Mouse (Mus musculus) liver, embryonic 15.5 days (tissue): Measurements from ENCODE around the gene Socs3. TPM values are rescaled to one million over a fixed set of nuclear protein-coding genes. Genes with fewer than 3 reads are reported as not detected.
A peak's percentile ranks its signal among the peaks of the same experiment; 100 is the strongest.

Experiments used
- ATAC-seq: fragments of 200-750 bp; cut with Nextera tagmentation; 2 replicates; pipeline ENCODE4 v1.8.0; 2017; ENCODE audit warnings: moderate number of reproducible peaks, mild to moderate bottlenecking, moderate library complexity; ENCODE audit not compliant: insufficient read depth
- H3K27ac ChIP-seq: fragments of 300-500 bp; sonication (generic); replicated peaks from 2 replicates; pipeline ENCODE4 v1.5.1; 2015; ENCODE audit warnings: mild to moderate bottlenecking, inconsistent platforms
- H3K27me3 ChIP-seq: fragments of 300-500 bp; sonication (generic); 2 replicates; pipeline ENCODE4 v1.6.1; 2015; ENCODE audit warnings: mild to moderate bottlenecking, inconsistent platforms
- H3K36me3 ChIP-seq: fragments of 300-500 bp; sonication (generic); replicated peaks from 2 replicates; pipeline ENCODE4 v1.6.1; 2015; ENCODE audit warnings: moderate library complexity, mild to moderate bottlenecking, inconsistent platforms
- H3K4me1 ChIP-seq: fragments of 300-500 bp; sonication (generic); replicated peaks from 2 replicates; pipeline ENCODE4 v1.6.1; 2015; ENCODE audit warnings: inconsistent platforms
- H3K4me2 ChIP-seq: fragments of 300-500 bp; sonication (generic); 2 replicates; pipeline ENCODE4 v1.6.1; 2015; ENCODE audit warnings: moderate library complexity, mild to moderate bottlenecking, inconsistent platforms
- H3K4me3 ChIP-seq: fragments of 300-500 bp; sonication (generic); replicated peaks from 2 replicates; pipeline ENCODE4 v1.5.1; 2015; ENCODE audit warnings: mild to moderate bottlenecking, inconsistent platforms
- H3K9ac ChIP-seq: fragments of 300-500 bp; sonication (generic); 2 replicates; pipeline ENCODE4 v1.6.1; 2015; ENCODE audit warnings: moderate library complexity, mild to moderate bottlenecking, inconsistent platforms
- H3K9me3 ChIP-seq: fragments of 300-500 bp; sonication (generic); replicated peaks from 2 replicates; pipeline ENCODE4 v1.6.1; 2016; ENCODE audit warnings: inconsistent platforms
- WGBS: fragments of 180-500 bp; shearing (Covaris S2); methylation state at CpG from one replicate; pipeline ENCODE4 v1.1.7; 2015; ENCODE audit warnings: mixed read lengths; ENCODE audit not compliant: insufficient replicate concordance; 5-methylcytosine and 5-hydroxymethylcytosine counted together
- polyA plus RNA-seq: library from polyadenylated mRNA; unstranded; fragments of >200 nt; fragmentation: Nextera tagmentation; extraction: Ambion mirVana; gene quantifications from 2 replicates; pipeline ENCODE4 v1.2.1, GENCODE M21; 2015

Socs3 gene
- polyA plus RNA-seq, 1 experiment from 2014 or later = 7.5 TPM

DNA sequence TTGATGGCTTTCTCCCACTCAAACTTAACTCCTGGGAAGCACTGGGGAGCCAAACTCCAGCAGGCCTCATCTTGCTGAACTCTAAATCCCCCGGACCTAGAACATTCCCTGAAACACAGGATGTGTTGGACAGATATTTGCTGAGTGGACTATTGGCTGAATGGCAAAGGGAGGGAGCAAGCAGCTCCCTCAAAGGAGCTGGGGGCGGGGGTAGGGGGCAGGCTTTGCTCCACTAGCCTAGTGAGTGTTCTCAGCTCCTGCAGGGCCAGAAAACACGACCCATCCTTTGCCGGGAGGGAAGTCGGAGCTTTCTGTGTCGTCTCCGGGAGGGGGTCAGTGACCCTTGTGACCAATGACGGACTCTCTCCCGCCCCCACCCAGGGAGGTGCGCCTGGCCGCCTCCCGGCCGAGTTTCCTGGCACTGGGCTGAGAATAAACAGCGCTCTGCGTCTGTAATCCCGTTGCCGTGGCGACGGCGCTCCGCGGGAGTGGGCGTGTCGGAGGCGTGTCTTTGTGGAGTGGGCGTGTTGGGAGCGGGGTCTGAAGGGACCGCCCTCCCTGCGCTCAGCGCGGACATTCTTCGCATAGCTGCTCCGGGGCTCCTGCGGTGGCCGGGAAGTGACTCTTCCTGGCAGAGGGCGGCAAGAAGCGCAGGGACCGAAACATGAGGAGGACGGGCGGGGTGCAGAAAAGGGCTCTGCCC, 6.6 kb downstream of the Socs3 start:
- peaks cover 71% of the 10 kb centered on the region for H3K4me1 ChIP-seq
- peak overlapping the region; percentile 76 for H3K27ac ChIP-seq
- peaks cover 98% of the 10 kb centered on the region for H3K27me3 ChIP-seq
- H3K4me2 ChIP-seq = peak overlapping the region; percentile 76
- H3K36me3 ChIP-seq = peaks cover 23% of the 10 kb centered on the region
- peak overlapping the region; percentile 42 for H3K4me3 ChIP-seq
- no peaks in the 10 kb centered on the region for H3K9me3 ChIP-seq
- peak; percentile 77 for ATAC-seq
- 1% methylated on average over 40 of the region's 40 CpGs for WGBS
- peak overlapping the region; percentile 9; the same call in 1 of the 2 replicates for H3K9ac ChIP-seq

DNA sequence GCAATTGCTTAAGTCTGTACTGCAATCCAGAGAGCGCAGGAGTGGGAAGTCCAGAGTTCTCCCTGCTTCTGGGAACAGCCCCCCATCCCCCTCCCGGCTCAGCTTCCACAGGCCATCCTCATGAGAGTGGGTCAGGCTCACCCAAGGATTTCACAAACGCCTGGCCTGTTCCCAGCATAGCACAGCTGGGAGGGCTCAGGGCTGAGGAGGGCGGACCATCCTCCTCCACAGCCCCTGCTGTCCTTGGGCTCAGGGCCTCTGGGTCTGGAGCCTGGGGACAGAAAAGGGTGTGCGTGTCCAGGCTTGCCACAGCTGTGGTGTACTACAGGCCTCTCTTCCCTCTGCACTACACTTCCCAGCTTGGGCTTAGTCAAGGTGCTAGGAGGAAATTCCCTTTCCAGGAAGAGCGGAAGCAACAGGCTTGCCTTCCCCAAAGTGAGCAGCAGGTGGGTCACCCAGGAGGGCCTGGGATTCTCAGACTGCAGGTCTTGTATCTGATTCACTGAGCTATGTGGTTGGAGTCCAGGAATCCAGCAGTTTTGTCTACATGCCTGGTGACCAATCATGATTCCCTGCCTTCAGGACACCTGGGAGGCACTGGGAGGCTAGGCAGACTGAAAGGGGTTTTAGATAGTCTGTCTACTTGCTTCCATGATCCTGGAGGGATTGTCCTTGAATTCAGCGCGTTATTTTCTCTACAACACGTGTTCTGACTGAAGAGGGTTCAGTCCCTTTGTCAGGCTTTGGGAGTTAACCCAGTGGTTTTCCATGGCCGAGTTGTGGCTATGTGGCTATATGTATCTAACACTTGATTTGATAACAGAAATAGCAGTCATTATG, 7.4 kb downstream of the Socs3 start:
- Histone ChIP-seq H3K27me3 (peaks cover 98% of the 10 kb centered on the region), H3K4me2 (peak overlapping the region; percentile 3; the same call in 1 of the 2 replicates), H3K9ac (no peak overlapping the region), H3K4me3 (no peak overlapping the region), H3K4me1 (peaks cover 63% of the 10 kb centered on the region), H3K36me3 (peaks cover 18% of the 10 kb centered on the region), H3K27ac (peak overlapping the region; percentile 76), H3K9me3 (no peaks in the 10 kb centered on the region)
- WGBS = 50% methylated on average over 10 of the region's 10 CpGs
- peak; percentile 22; the same call in 1 of the 2 replicates for ATAC-seq

DNA sequence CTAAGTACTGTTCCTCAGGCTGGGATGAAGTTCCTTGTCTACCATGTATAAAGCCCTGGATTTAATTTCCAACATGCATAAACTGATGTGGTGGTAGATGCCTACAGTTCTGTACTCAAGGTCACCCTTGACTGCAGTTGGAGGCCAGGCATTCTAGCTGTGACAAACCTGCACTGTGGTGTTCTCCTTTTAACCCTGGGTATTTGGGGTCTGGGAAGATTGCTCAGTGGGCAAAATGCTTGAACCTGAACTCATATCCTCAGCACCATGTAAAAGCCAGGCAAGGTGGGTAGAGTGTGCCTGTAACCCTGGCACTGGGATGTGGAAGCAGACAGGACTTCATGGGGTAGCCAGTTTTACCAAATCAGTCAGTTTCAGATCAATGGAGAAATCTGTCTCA, 9.2 kb downstream of the Socs3 start:
- H3K9ac ChIP-seq = no peak overlapping the region
- no peaks in the 10 kb centered on the region for H3K9me3 ChIP-seq
- H3K4me3 ChIP-seq = no peak overlapping the region
- ATAC-seq = no peak
- peaks cover 46% of the 10 kb centered on the region for H3K4me1 ChIP-seq
- H3K27ac ChIP-seq = no peak overlapping the region
- H3K27me3 ChIP-seq = peaks cover 84% of the 10 kb centered on the region
- peaks cover 2% of the 10 kb centered on the region; the same call in 1 of the 2 replicates for H3K36me3 ChIP-seq
- H3K4me2 ChIP-seq = no peak overlapping the region

DNA sequence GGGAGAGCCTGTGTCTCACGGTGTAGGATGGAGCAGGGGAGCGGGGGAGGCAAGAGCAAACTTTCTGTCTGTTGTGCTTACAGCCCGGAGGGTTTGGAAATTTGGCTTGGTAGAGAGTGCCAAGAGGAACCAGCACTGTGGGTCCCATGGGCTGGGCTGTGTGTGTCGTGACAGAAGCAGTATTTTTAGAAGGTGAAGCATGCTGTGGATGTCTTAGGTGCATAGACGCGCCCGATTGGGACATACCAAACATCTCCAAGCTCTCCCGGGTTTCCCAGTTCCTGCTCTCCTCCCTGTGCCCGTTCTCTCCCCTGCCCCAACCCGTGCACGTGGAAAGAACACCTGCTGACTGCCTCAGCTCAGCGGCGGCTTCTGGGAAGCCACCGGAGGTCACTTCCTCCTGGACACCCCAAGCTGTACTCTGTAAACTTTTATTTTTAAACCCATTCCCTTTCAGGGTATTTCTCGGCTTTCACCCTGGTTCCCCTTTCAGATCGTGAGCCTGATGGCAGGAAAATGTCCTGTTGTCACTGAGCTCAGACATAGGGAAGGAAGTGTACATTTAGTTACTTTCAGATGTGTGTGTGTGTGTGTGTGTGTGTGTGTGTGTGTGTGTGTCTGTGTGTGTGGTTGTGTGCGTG, 10.0 kb downstream of the Socs3 start:
- WGBS = 14% methylated on average over 17 of the region's 17 CpGs
- Histone ChIP-seq H3K9me3 (no peaks in the 10 kb centered on the region), H3K4me1 (peaks cover 39% of the 10 kb centered on the region), H3K27me3 (peaks cover 77% of the 10 kb centered on the region), H3K27ac (0 out of 2 replicates have a peak overlapping the region, but pooled peaks have one; percentile 14), H3K9ac (no peak overlapping the region), H3K4me2 (peak overlapping the region; percentile 23; the same call in 1 of the 2 replicates), H3K4me3 (no peak overlapping the region), H3K36me3 (no peaks in the 10 kb centered on the region)
- no peak for ATAC-seq

DNA sequence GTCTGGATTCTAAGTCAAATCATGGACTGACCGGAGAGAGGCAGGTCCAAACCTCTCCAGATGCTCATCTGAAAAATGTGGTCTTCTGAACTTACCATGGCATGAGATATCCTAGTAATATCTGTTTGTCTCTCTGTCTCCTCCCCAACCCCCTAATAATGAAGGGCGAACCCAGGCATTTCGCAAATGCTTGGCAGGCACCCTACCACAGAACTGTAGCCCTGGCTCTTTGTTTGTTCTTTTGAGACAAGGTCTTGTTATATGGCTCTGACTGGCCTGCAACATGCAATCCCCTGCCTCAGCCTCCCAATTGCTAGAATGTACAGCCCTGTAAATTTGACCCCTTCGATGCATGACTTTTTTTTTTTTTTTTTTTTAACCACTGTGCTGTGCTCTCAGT, 10.7 kb downstream of the Socs3 start:
- H3K4me1 ChIP-seq = peaks cover 32% of the 10 kb centered on the region
- ATAC-seq = no peak
- H3K4me2 ChIP-seq = no peak overlapping the region
- H3K27me3 ChIP-seq = peaks cover 70% of the 10 kb centered on the region
- H3K27ac ChIP-seq = no peak overlapping the region
- no peaks in the 10 kb centered on the region for H3K36me3 ChIP-seq
- no peaks in the 10 kb centered on the region for H3K9me3 ChIP-seq
- no peak overlapping the region for H3K4me3 ChIP-seq
- WGBS = 61% methylated on average over 4 of the region's 4 CpGs
- H3K9ac ChIP-seq = no peak overlapping the region

DNA sequence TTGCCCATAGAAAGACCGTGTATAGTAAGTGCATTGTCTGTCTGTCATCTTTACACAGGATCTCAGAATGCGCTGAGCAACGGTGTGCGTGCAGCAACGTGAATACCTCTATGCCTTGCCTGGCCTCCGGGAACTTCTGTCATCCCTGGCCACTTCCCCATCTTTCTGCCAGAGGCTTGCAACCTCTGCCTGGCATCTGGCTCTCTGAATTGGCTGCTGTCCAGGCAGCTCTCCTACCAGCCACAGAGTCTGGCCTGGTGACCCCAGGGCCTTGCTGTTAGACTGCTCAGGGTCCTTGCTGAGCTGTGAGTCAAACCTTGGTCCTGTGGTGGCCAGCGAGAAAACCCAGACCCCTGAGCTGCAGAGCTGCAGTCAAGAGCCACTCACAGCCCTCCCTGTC, 11.7 kb downstream of the Socs3 start:
- H3K36me3 ChIP-seq = no peaks in the 10 kb centered on the region
- no peaks in the 10 kb centered on the region for H3K9me3 ChIP-seq
- WGBS = 29% methylated on average over 7 of the region's 7 CpGs
- peaks cover 22% of the 10 kb centered on the region for H3K4me1 ChIP-seq
- peaks cover 61% of the 10 kb centered on the region for H3K27me3 ChIP-seq
- no peak overlapping the region for H3K4me2 ChIP-seq
- no peak overlapping the region for H3K9ac ChIP-seq
- H3K4me3 ChIP-seq = no peak overlapping the region
- H3K27ac ChIP-seq = no peak overlapping the region
- no peak for ATAC-seq

DNA sequence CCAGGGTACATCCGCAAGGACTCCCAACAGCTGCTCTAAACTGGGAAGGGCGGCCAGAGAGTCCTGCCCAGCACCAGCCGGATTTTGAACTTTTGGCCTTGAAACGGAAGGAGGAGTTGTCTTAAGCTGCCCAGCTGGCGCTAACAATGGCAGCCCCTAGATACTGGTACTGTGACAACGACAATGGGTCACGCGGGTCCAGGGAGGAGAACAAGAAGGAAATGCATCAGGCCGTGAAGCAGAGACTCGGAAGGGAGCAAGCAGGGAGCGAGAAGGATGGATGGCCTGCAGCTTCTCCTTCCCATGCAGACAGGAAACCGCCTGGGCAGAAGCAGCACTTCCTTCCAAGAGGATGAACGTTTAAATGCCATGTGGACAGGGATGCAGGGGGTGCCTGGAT, 14.2 kb downstream of the Socs3 start:
- Histone ChIP-seq H3K9ac (no peak overlapping the region), H3K4me3 (no peak overlapping the region), H3K27ac (no peak overlapping the region), H3K27me3 (peaks cover 62% of the 10 kb centered on the region), H3K4me1 (peaks cover 7% of the 10 kb centered on the region), H3K4me2 (no peak overlapping the region), H3K9me3 (no peaks in the 10 kb centered on the region), H3K36me3 (no peaks in the 10 kb centered on the region)
- ATAC-seq = no peak; the same call in 1 of the 2 replicates
- 47% methylated on average over 13 of the region's 13 CpGs for WGBS

DNA sequence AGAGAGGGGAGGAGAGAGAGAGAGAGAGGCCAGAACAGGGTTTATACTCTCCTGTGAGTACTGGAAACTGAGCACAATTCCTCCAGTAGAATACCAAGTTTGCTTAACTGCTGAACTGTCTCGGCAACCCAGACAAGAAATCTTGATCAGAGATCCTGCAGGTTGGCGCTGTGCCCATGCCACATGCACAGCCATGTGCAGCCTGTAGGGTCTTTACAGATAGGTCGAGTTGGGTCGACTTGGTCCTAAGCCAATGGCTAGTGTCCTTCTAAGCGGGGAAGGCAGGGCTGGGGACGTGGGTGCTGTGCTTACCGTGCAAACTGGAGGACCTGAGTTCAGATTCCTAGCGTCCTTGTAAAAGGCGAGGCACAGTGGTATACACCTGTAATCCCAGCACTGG, 15.0 kb downstream of the Socs3 start:
- Histone ChIP-seq H3K36me3 (no peaks in the 10 kb centered on the region), H3K4me1 (peaks cover 8% of the 10 kb centered on the region), H3K9me3 (no peaks in the 10 kb centered on the region), H3K9ac (no peak overlapping the region), H3K4me3 (no peak overlapping the region), H3K27ac (no peak overlapping the region), H3K4me2 (no peak overlapping the region), H3K27me3 (peaks cover 62% of the 10 kb centered on the region)
- no peak for ATAC-seq
- 59% methylated on average over 9 of the region's 9 CpGs for WGBS

DNA sequence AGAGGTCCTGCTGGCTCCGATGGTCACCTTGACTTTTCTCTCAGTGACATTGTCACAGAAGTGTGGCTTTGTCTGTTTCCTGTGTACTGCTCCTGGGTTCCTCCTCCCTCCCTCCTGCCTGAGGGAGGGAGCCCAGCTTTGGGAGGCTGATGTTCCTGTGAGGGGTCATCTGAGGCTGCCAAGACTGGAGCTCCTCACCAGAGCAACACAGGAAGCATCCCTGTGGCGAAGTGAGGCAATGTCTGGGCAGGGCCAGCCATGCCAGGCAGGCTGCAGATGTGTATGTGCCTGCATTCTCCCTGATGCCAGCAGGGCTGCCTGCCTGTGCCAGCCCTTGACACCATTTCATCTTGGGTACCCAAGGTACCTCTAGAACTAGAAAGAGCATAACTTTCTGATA, 15.8 kb downstream of the Socs3 start:
- 22% methylated on average over 2 of the region's 2 CpGs for WGBS
- no peak overlapping the region for H3K27ac ChIP-seq
- H3K9ac ChIP-seq = no peak overlapping the region

DNA sequence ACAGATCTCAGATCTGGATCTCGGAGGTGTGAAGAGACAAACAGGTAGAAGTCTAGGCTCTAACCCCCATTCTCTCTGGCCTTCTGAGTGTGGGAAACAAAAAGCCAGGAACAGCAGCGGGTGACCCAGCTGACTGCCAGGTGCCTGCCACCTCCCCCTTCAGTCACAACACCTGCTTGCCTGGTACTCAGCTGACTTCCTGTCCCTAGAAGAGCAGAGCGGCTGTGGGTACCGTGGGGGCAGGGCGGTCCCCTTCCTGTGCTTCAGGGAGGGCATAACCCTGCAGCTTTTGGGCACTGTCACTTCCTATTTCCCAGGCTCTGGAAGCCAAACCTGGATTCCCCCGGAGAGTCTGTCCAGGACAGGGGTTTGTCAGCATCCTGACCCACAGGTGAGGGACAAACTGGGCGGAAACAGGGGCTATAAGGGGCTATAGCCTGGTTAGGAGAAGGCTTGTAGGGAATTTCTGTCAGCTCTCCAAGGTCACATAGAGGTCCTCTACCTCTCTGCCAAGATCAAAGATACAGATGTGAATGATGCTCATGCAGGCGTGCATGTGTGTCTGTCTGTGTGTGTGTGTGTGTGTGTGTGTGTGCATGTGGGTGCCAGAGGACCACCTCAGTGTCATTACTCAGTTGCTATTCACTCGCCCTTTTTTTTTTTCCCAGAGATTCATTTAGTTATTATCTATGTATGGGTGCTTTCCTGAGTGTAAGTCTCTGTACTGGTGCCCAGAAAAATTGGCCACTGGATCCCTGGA, 17.5 kb downstream of the Socs3 start:
- Histone ChIP-seq H3K27ac (no peak overlapping the region), H3K9ac (no peak overlapping the region), H3K4me3 (no peak overlapping the region), H3K4me1 (peaks cover 10% of the 10 kb centered on the region), H3K4me2 (no peak overlapping the region), H3K9me3 (no peaks in the 10 kb centered on the region), H3K36me3 (no peaks in the 10 kb centered on the region), H3K27me3 (peaks cover 58% of the 10 kb centered on the region)
- WGBS = 30% methylated on average over 9 of the region's 9 CpGs
- no peak for ATAC-seq

More for the DNA sequence above, 15.8 kb downstream of the Socs3 start:
- Histone ChIP-seq H3K4me1 (peaks cover 10% of the 10 kb centered on the region), H3K4me2 (no peak overlapping the region), H3K9me3 (no peaks in the 10 kb centered on the region), H3K27me3 (peaks cover 62% of the 10 kb centered on the region), H3K4me3 (no peak overlapping the region), H3K36me3 (no peaks in the 10 kb centered on the region)
- ATAC-seq = no peak
